Mouse (Mus musculus) bone marrow, adult 2 months (tissue): ENCODE data around the gene Tspan13.

Source experiments
- CTCF ChIP-seq: fragments of 200-500 bp; IDR thresholded peaks from 2 replicates; pipeline ENCODE4 v1.5.1; 2011; ENCODE audit warnings: low read length, control low read depth; ENCODE audit not compliant: control insufficient read depth, insufficient read depth
- POLR2A ChIP-seq: fragments of 200-500 bp; IDR thresholded peaks from 2 replicates; pipeline ENCODE4 v1.6.1; 2011; ENCODE audit warnings: low read depth, mild to moderate bottlenecking, control low read depth, low read length, borderline replicate concordance; ENCODE audit not compliant: control insufficient read depth

- TF ChIP-seq CTCF (no peak), POLR2A (no peak)
Observed at GRCm38 (mm10) chr12:36091964-36092363, 49.7 kb upstream of the Tspan13 start.
